In the genomic region with DNA sequence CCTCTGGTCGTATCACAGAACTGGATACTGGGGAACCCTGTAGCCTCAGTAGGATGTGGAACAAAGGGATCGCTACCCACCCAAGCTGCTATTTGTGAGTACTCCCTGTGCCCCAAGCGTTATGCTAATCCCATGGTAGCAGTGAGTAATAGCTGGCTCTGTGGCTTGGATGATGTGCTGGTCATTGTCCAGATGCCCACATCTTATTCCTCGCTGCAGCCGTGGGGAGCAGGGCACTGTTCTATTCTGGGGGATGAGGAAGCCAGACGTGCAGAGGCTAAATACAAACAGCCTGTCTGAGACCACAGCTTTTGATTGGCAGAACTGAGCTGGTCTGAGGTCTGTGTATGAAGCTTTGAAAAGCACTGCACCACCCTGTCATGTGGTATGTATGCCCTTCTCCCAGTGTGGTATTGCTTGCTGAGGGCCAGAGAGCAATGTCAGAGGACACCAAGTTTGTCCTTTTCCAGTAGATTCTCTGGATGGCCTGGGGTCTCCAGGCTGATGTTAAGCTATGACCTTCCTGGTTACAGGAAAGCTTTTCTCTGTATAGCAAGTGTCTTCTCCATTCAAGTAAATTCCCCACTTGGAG, we compare ENCODE assay signal across 18 mouse cellular contexts.
DNase-seq lines count a peak whose midpoint lies in the region; TF ChIP-seq lines count a peak whose summit lies in the region.
"Had no signal": no experiment of that assay in that cellular context is flagged by ENCODE, and none has a peak within 500 bp of the region (broad histone marks: within the 10 kb centered on the region; RNA-seq: fewer than 3 reads in every experiment).

No protein-coding gene starts in this region.

- no peak overlapping the region for H3K4me3 ChIP-seq in myocyte
- H3K4me3 ChIP-seq: hindbrain, embryonic 10.5 days; left cerebral cortex, adult 2 months; limb, embryonic 15.5 days; neural tube, embryonic 15.5 days had no signal

- TF ChIP-seq POLR2A in myocyte (IDR thresholded peaks at IDR 0.05; ENCODE audit: insufficient read length, low read depth), result peak; percentile 27

- H3K36me3 ChIP-seq in myocyte (ENCODE audit: control insufficient read depth, insufficient read depth), result no peaks in the 10 kb centered on the region
- H3K36me3 ChIP-seq: hindbrain, embryonic 10.5 days; limb, embryonic 15.5 days; neural tube, embryonic 15.5 days had no signal

- H3K27me3 ChIP-seq in myocyte (ENCODE audit: control insufficient read depth, insufficient read depth, insufficient read length), result no peaks in the 10 kb centered on the region

- DNase-seq in layer of hippocampus, adult 11-12 months (ENCODE audit: low spot score), result peak; percentile 29
- DNase-seq in layer of hippocampus, adult 9-10 months (ENCODE audit: low spot score), result no peak
- peak; percentile 28 for DNase-seq in 416B (ENCODE audit: low read depth)
- peak; percentile 28 for DNase-seq in NIH3T3 (ENCODE audit: low read depth)
- DNase-seq in cerebellum, postnatal 14 days, result no peak
- DNase-seq in right cerebral cortex, adult 2 months (ENCODE audit: low spot score in 2 of 2), result no peak
- DNase-seq: adrenal gland, postnatal 14 days; cerebellum, adult 9-10 months; forebrain, postnatal 0 days; gastrocnemius, postnatal 36 days; kidney, postnatal 25 days; lung, embryonic 14.5 days; right cerebral cortex, adult 18-20 months had no signal

- H3K4me2 ChIP-seq in myocyte (ENCODE audit: low read depth), result peak overlapping the region; percentile 59
- H3K4me2 ChIP-seq: limb, embryonic 15.5 days; lung, embryonic 14.5 days; neural tube, embryonic 15.5 days had no signal

- peaks cover 34% of the 10 kb centered on the region for H3K79me2 ChIP-seq in myocyte (ENCODE audit: control insufficient read depth, insufficient read depth)

- H3ac ChIP-seq in myocyte (ENCODE audit: control insufficient read depth, insufficient read length), result no peak overlapping the region

TF ChIP-seq in myocyte, 11 proteins besides CTCF, POLR2A, EP300 and RAD21:
- no peak for TF ChIP-seq E2F4 (IDR thresholded peaks at IDR 0.05; ENCODE audit: insufficient read depth)
- no peak for TF ChIP-seq POLR2AphosphoS2 (IDR thresholded peaks at IDR 0.05; ENCODE audit: insufficient read length, low read depth)
- peak; percentile 52 for TF ChIP-seq USF1 (IDR thresholded peaks at IDR 0.05; ENCODE audit: low read depth)
- no peak for TF ChIP-seq REST (IDR thresholded peaks at IDR 0.05; ENCODE audit: insufficient read depth, insufficient read length)
- no peak for TF ChIP-seq MAX (IDR thresholded peaks at IDR 0.05; ENCODE audit: low read depth)
- TF ChIP-seq SRF (IDR thresholded peaks at IDR 0.05; ENCODE audit: control insufficient read depth, insufficient read length, low read depth), result no peak
- no peak for TF ChIP-seq CEBPB (IDR thresholded peaks at IDR 0.05; ENCODE audit: insufficient read depth, poor library complexity, severe bottlenecking)
- peak in 1 of 3 experiments; percentile 35 for TF ChIP-seq MYOG (IDR thresholded peaks at IDR 0.05; ENCODE audit: control insufficient read depth in 1 of 3, insufficient read depth in 1 of 3, insufficient read length in 2 of 3, low read depth in 2 of 3)
- peak in 1 of 3 experiments; percentile 66 for TF ChIP-seq MYOD1 (IDR thresholded peaks at IDR 0.05; ENCODE audit: control insufficient read depth in 1 of 3, insufficient read length in 2 of 3, low read depth in 2 of 3)
- TF ChIP-seq TCF3 (IDR thresholded peaks at IDR 0.05; ENCODE audit: insufficient read length, low read depth), result no peak

Comparison
In these comparisons a context has a peak if more than half of its experiments do, and no peak if none do; other contexts are left out.
1. DNase-seq: peak in layer of hippocampus, adult 11-12 months (single experiment), 416B (single experiment) and NIH3T3 (single experiment); none in layer of hippocampus, adult 9-10 months (single experiment), cerebellum, postnatal 14 days (0 of 2) and right cerebral cortex, adult 2 months (0 of 2).